Mouse (Mus musculus): ENCODE measurements around the gene Ift172. TPM values are rescaled to one million over a fixed set of nuclear protein-coding genes. Genes with fewer than 3 reads are reported as not detected.

The Ift172 gene
- 3.9 and 4.5 TPM in 2 replicates for polyA plus RNA-seq (2015; fragmentation: Nextera tagmentation; extraction: Ambion mirVana)

- peak within 1 kb of the TSS; percentile 70 for H3K4me3 ChIP-seq (replicated peaks)
- peak within 1 kb of the TSS; percentile 78 for H3K4me2 ChIP-seq
- peak; percentile 95 for ATAC-seq (ENCODE audit: insufficient read depth)
- H3K9ac ChIP-seq = peak within 1 kb of the TSS; percentile 61
- 3% methylated on average over 45 of the region's 45 CpGs for WGBS (ENCODE audit: insufficient replicate concordance)
- peaks cover 25% of the 10 kb centered on the region for H3K27me3 ChIP-seq
- peak within 1 kb of the TSS; percentile 83 for H3K27ac ChIP-seq (replicated peaks)
- H3K4me1 ChIP-seq (replicated peaks) = peaks cover 37% of the 10 kb centered on the region
- H3K36me3 ChIP-seq (replicated peaks) = 0 out of 2 replicates have a peak, but pooled peaks cover 2% of the 10 kb centered on the region
- H3K9me3 ChIP-seq (replicated peaks) = no peaks in the 10 kb centered on the region
Observed at GRCm38 (mm10) chr5:31290521-31291360, at the start of gene Ift172. Gene Ift172, minus strand, starts transcription at chr5:31291116.

- Histone ChIP-seq H3K4me3 (replicated peaks) (no peak overlapping the region), H3K4me1 (replicated peaks) (no peaks in the 10 kb centered on the region), H3K4me2 (no peak overlapping the region), H3K9ac (no peak overlapping the region), H3K27ac (replicated peaks) (no peak overlapping the region), H3K27me3 (no peaks in the 10 kb centered on the region), H3K9me3 (replicated peaks) (no peaks in the 10 kb centered on the region; the same call in 1 of the 2 replicates), H3K36me3 (replicated peaks) (no peaks in the 10 kb centered on the region)
- 31% methylated on average over 7 of the region's 7 CpGs for WGBS (ENCODE audit: insufficient replicate concordance)
- ATAC-seq (ENCODE audit: insufficient read depth) = no peak
Observed at GRCm38 (mm10) chr5:31328255-31328654, 37.3 kb upstream of the Ift172 start.

- Histone ChIP-seq H3K4me3 (replicated peaks) (no peak overlapping the region), H3K4me2 (no peak overlapping the region), H3K36me3 (replicated peaks) (no peaks in the 10 kb centered on the region), H3K27ac (replicated peaks) (no peak overlapping the region), H3K9ac (no peak overlapping the region), H3K9me3 (replicated peaks) (no peaks in the 10 kb centered on the region), H3K27me3 (no peaks in the 10 kb centered on the region), H3K4me1 (replicated peaks) (no peaks in the 10 kb centered on the region)
- WGBS (ENCODE audit: insufficient replicate concordance) = 12% methylated on average over 5 of the region's 5 CpGs
- ATAC-seq (ENCODE audit: insufficient read depth) = no peak
Observed at GRCm38 (mm10) chr5:31326850-31327249, 35.9 kb upstream of the Ift172 start.

GRCm38 (mm10) chr5:31324085-31324484, 33.2 kb upstream of the Ift172 start:
- Histone ChIP-seq H3K27ac (replicated peaks) (no peak overlapping the region), H3K9ac (no peak overlapping the region), H3K27me3 (no peaks in the 10 kb centered on the region), H3K4me2 (no peak overlapping the region), H3K36me3 (replicated peaks) (no peaks in the 10 kb centered on the region), H3K9me3 (replicated peaks) (no peaks in the 10 kb centered on the region), H3K4me3 (replicated peaks) (no peak overlapping the region), H3K4me1 (replicated peaks) (no peaks in the 10 kb centered on the region)
- 37% methylated on average over 3 of the region's 3 CpGs for WGBS (ENCODE audit: insufficient replicate concordance)
- ATAC-seq (ENCODE audit: insufficient read depth) = no peak

- no peak for ATAC-seq (ENCODE audit: insufficient read depth)
- no peaks in the 10 kb centered on the region for H3K4me1 ChIP-seq (replicated peaks)
- H3K4me2 ChIP-seq = no peak overlapping the region
- H3K27me3 ChIP-seq = no peaks in the 10 kb centered on the region
- H3K27ac ChIP-seq (replicated peaks) = no peak overlapping the region
- H3K9me3 ChIP-seq (replicated peaks) = no peaks in the 10 kb centered on the region
- 74% methylated on average over 3 of the region's 3 CpGs for WGBS (ENCODE audit: insufficient replicate concordance)
- no peaks in the 10 kb centered on the region for H3K36me3 ChIP-seq (replicated peaks)
- H3K9ac ChIP-seq = no peak overlapping the region
- no peak overlapping the region for H3K4me3 ChIP-seq (replicated peaks)
Observed at GRCm38 (mm10) chr5:31322776-31323175, 31.9 kb upstream of the Ift172 start.

- WGBS (ENCODE audit: insufficient replicate concordance) = 53% methylated on average over 8 of the region's 8 CpGs
- Histone ChIP-seq H3K27me3 (no peaks in the 10 kb centered on the region), H3K4me1 (replicated peaks) (no peaks in the 10 kb centered on the region), H3K27ac (replicated peaks) (no peak overlapping the region), H3K36me3 (replicated peaks) (no peaks in the 10 kb centered on the region), H3K4me2 (no peak overlapping the region), H3K9ac (no peak overlapping the region), H3K9me3 (replicated peaks) (no peaks in the 10 kb centered on the region), H3K4me3 (replicated peaks) (no peak overlapping the region)
- ATAC-seq (ENCODE audit: insufficient read depth) = no peak
Observed at GRCm38 (mm10) chr5:31312806-31313205, 21.9 kb upstream of the Ift172 start.

- Histone ChIP-seq H3K9ac (no peak overlapping the region), H3K4me3 (replicated peaks) (no peak overlapping the region), H3K27me3 (peaks cover 10% of the 10 kb centered on the region), H3K4me2 (no peak overlapping the region), H3K9me3 (replicated peaks) (no peaks in the 10 kb centered on the region), H3K27ac (replicated peaks) (no peak overlapping the region), H3K36me3 (replicated peaks) (no peaks in the 10 kb centered on the region), H3K4me1 (replicated peaks) (no peaks in the 10 kb centered on the region)
- 73% methylated on average over 6 of the region's 6 CpGs for WGBS (ENCODE audit: insufficient replicate concordance)
- ATAC-seq (ENCODE audit: insufficient read depth) = no peak
Observed at GRCm38 (mm10) chr5:31303093-31303492, 12.2 kb upstream of the Ift172 start.

- no peaks in the 10 kb centered on the region for H3K4me1 ChIP-seq (replicated peaks)
- no peak overlapping the region for H3K27ac ChIP-seq (replicated peaks)
- no peak overlapping the region for H3K9ac ChIP-seq
- H3K36me3 ChIP-seq (replicated peaks) = no peaks in the 10 kb centered on the region
- 44% methylated on average over 8 of the region's 8 CpGs for WGBS (ENCODE audit: insufficient replicate concordance)
- no peaks in the 10 kb centered on the region for H3K9me3 ChIP-seq (replicated peaks)
- H3K4me3 ChIP-seq (replicated peaks) = no peak overlapping the region
- H3K4me2 ChIP-seq = no peak overlapping the region
- ATAC-seq (ENCODE audit: insufficient read depth) = no peak
- peaks cover 22% of the 10 kb centered on the region for H3K27me3 ChIP-seq
Observed at GRCm38 (mm10) chr5:31301866-31302265, 10.9 kb upstream of the Ift172 start.

- no peak overlapping the region for H3K27ac ChIP-seq (replicated peaks)
- no peak for ATAC-seq (ENCODE audit: insufficient read depth)
- H3K4me3 ChIP-seq (replicated peaks) = no peak overlapping the region
- no peak overlapping the region for H3K9ac ChIP-seq
- peaks cover 56% of the 10 kb centered on the region for H3K27me3 ChIP-seq
- H3K4me1 ChIP-seq (replicated peaks) = peaks cover 14% of the 10 kb centered on the region
- H3K4me2 ChIP-seq = no peak overlapping the region
- no peaks in the 10 kb centered on the region for H3K36me3 ChIP-seq (replicated peaks)
- H3K9me3 ChIP-seq (replicated peaks) = no peaks in the 10 kb centered on the region
- WGBS (ENCODE audit: insufficient replicate concordance) = 29% methylated on average over 2 of the region's 2 CpGs
Observed at GRCm38 (mm10) chr5:31298486-31298885, 7.6 kb upstream of the Ift172 start.

GRCm38 (mm10) chr5:31297981-31298380, 7.1 kb upstream of the Ift172 start:
- H3K27ac ChIP-seq (replicated peaks) = 0 out of 2 replicates have a peak overlapping the region, but pooled peaks have one; percentile 53
- peaks cover 58% of the 10 kb centered on the region for H3K27me3 ChIP-seq
- no peak for ATAC-seq (ENCODE audit: insufficient read depth)
- no peak overlapping the region for H3K9ac ChIP-seq
- 0 out of 2 replicates have a peak, but pooled peaks cover under 1% of the 10 kb centered on the region for H3K36me3 ChIP-seq (replicated peaks)
- peak overlapping the region; percentile 20 for H3K4me2 ChIP-seq
- H3K9me3 ChIP-seq (replicated peaks) = no peaks in the 10 kb centered on the region
- 39% methylated on average over 3 of the region's 3 CpGs for WGBS (ENCODE audit: insufficient replicate concordance)
- peak overlapping the region; percentile 16; the same call in 1 of the 2 replicates for H3K4me3 ChIP-seq (replicated peaks)
- H3K4me1 ChIP-seq (replicated peaks) = peaks cover 14% of the 10 kb centered on the region

- H3K27me3 ChIP-seq = peaks cover 58% of the 10 kb centered on the region
- ATAC-seq (ENCODE audit: insufficient read depth) = peak; percentile 58
- H3K36me3 ChIP-seq (replicated peaks) = 0 out of 2 replicates have a peak, but pooled peaks cover 2% of the 10 kb centered on the region
- no peak within 1 kb of the TSS for H3K9ac ChIP-seq
- peak within 1 kb of the TSS; percentile 53 for H3K27ac ChIP-seq (replicated peaks)
- peaks cover 19% of the 10 kb centered on the region for H3K4me1 ChIP-seq (replicated peaks)
- H3K4me2 ChIP-seq = peak within 1 kb of the TSS; percentile 73
- WGBS (ENCODE audit: insufficient replicate concordance) = 52% methylated on average over 13 of the region's 13 CpGs
- H3K9me3 ChIP-seq (replicated peaks) = no peaks in the 10 kb centered on the region
- peak within 1 kb of the TSS; percentile 16 for H3K4me3 ChIP-seq (replicated peaks)
Observed at GRCm38 (mm10) chr5:31297047-31297757, 6.3 kb upstream of the Ift172 start, which contains the start of gene Gckr. Gene Gckr, plus strand, starts transcription at chr5:31297443.
